Mouse (Mus musculus): ENCODE data around the gene Ush2a.

Ush2a gene

GRCm38 (mm10) chr1:188772516-188773229 is 510.9 kb downstream of the Ush2a start:
- no peak for DNase-seq (ENCODE audit: low read depth)

GRCm38 (mm10) chr1:188773631-188774030 is 511.8 kb downstream of the Ush2a start:
- no peak for DNase-seq (ENCODE audit: low read depth)

- no peak for DNase-seq (ENCODE audit: low read depth)
Observed at GRCm38 (mm10) chr1:188777556-188778161, 515.8 kb downstream of the Ush2a start.

GRCm38 (mm10) chr1:188785056-188785455 is 523.2 kb downstream of the Ush2a start:
- DNase-seq (ENCODE audit: low read depth) = no peak

GRCm38 (mm10) chr1:188805069-188805468 is 543.2 kb downstream of the Ush2a start:
- DNase-seq (ENCODE audit: low read depth) = no peak

GRCm38 (mm10) chr1:188805852-188806251 is 544.0 kb downstream of the Ush2a start:
- no peak for DNase-seq (ENCODE audit: low read depth)

- DNase-seq (ENCODE audit: low read depth) = no peak
Observed at GRCm38 (mm10) chr1:188810631-188811030, 548.8 kb downstream of the Ush2a start.

- DNase-seq (ENCODE audit: low read depth) = no peak
Observed at GRCm38 (mm10) chr1:188815072-188815471, 553.2 kb downstream of the Ush2a start.

GRCm38 (mm10) chr1:188824195-188824594 is 562.4 kb downstream of the Ush2a start:
- DNase-seq (ENCODE audit: low read depth) = no peak

GRCm38 (mm10) chr1:188824878-188825532 is 563.2 kb downstream of the Ush2a start:
- DNase-seq (ENCODE audit: low read depth) = no peak

GRCm38 (mm10) chr1:188830527-188831407 is 568.9 kb downstream of the Ush2a start:
- DNase-seq (ENCODE audit: low read depth) = no peak

- no peak for DNase-seq (ENCODE audit: low read depth)
Observed at GRCm38 (mm10) chr1:188833906-188834305, 572.1 kb downstream of the Ush2a start.

- no peak for DNase-seq (ENCODE audit: low read depth)
Observed at GRCm38 (mm10) chr1:188834770-188835169, 572.9 kb downstream of the Ush2a start.

- no peak for DNase-seq (ENCODE audit: low read depth)
Observed at GRCm38 (mm10) chr1:188837613-188838295, 575.9 kb downstream of the Ush2a start.

GRCm38 (mm10) chr1:188847242-188847641 is 585.4 kb downstream of the Ush2a start:
- DNase-seq (ENCODE audit: low read depth) = no peak

- no peak for DNase-seq (ENCODE audit: low read depth)
Observed at GRCm38 (mm10) chr1:188852776-188853175, 591.0 kb downstream of the Ush2a start.

GRCm38 (mm10) chr1:188854240-188854639 is 592.4 kb downstream of the Ush2a start:
- no peak for DNase-seq (ENCODE audit: low read depth)

GRCm38 (mm10) chr1:188855034-188855433 is 593.2 kb downstream of the Ush2a start:
- no peak for DNase-seq (ENCODE audit: low read depth)

GRCm38 (mm10) chr1:188859718-188860117 is 597.9 kb downstream of the Ush2a start:
- DNase-seq (ENCODE audit: low read depth) = no peak

GRCm38 (mm10) chr1:188865881-188866280 is 604.1 kb downstream of the Ush2a start:
- no peak for DNase-seq (ENCODE audit: low read depth)

GRCm38 (mm10) chr1:188866515-188866914 is 604.7 kb downstream of the Ush2a start:
- no peak for DNase-seq (ENCODE audit: low read depth)
